Mouse (Mus musculus) small intestine, adult 2 months (tissue): ENCODE data around the gene Themis. TPM values are rescaled to one million over a fixed set of nuclear protein-coding genes. Genes with fewer than 3 reads are reported as not detected.

Experiments
- H3K27ac ChIP-seq: fragments of 200-500 bp; 2 replicates; pipeline ENCODE4 v1.5.1; 2012; ENCODE audit warnings: low read depth, low read length, control low read depth, inconsistent platforms; ENCODE audit not compliant: insufficient read depth
- H3K27me3 ChIP-seq: fragments of 200-500 bp; 2 replicates; pipeline ENCODE4 v1.6.1; 2012; ENCODE audit warnings: mild to moderate bottlenecking, moderate library complexity, low read length, inconsistent platforms; ENCODE audit not compliant: control insufficient read depth, insufficient read depth
- H3K36me3 ChIP-seq: fragments of 200-500 bp; 2 replicates; pipeline ENCODE4 v1.6.1; 2012; ENCODE audit warnings: mild to moderate bottlenecking, low read length, control low read depth, inconsistent platforms; ENCODE audit not compliant: control insufficient read depth, insufficient read depth
- H3K4me1 ChIP-seq: fragments of 200-500 bp; 2 replicates; pipeline ENCODE4 v1.6.1; 2012; ENCODE audit warnings: low read length, inconsistent platforms, mixed read lengths; ENCODE audit not compliant: control insufficient read depth, insufficient read depth, insufficient read length
- H3K4me3 ChIP-seq: fragments of 200-500 bp; 2 replicates; pipeline ENCODE4 v1.5.1; 2012; ENCODE audit warnings: low read depth, mild to moderate bottlenecking, control low read depth, inconsistent platforms, low read length, moderate library complexity
- CTCF ChIP-seq: fragments of 200-500 bp; IDR thresholded peaks from 2 replicates; pipeline ENCODE4 v1.5.1; 2012; ENCODE audit warnings: low read depth, mild to moderate bottlenecking, control low read depth, inconsistent platforms, low read length, moderate library complexity, mixed read lengths; ENCODE audit not compliant: insufficient replicate concordance, insufficient read length; ENCODE audit errors: extremely low read depth
- POLR2A ChIP-seq: fragments of 200-500 bp; IDR thresholded peaks from 2 replicates; pipeline ENCODE4 v1.6.1; 2012; ENCODE audit warnings: low read depth, mild to moderate bottlenecking, control low read depth, inconsistent platforms, low read length, moderate library complexity
- WGBS: fragments of 180-500 bp; shearing (Covaris S2); methylation state at CpG from one replicate; pipeline ENCODE4 v1.1.7; 2018; 5-methylcytosine and 5-hydroxymethylcytosine counted together
- polyA plus RNA-seq: library from polyadenylated mRNA; depleted of rRNA; stranded (reverse); fragments of >200 nt; gene quantifications from 2 replicates; pipeline ENCODE4 v1.2.3, GENCODE M21; 2012

Themis gene
- polyA plus RNA-seq, 1 experiment, result not detected

- TF ChIP-seq CTCF (no peak), POLR2A (no peak)
- Histone ChIP-seq H3K4me3 (no peak overlapping the region), H3K4me1 (no peaks in the 10 kb centered on the region), H3K27me3 (no peaks in the 10 kb centered on the region), H3K27ac (no peak overlapping the region), H3K36me3 (no peaks in the 10 kb centered on the region)
- WGBS, result 90% methylated on average over 7 of the region's 7 CpGs
Observed at GRCm38 (mm10) chr10:28723266-28723665, 55.1 kb downstream of the Themis start.

- Histone ChIP-seq H3K36me3 (no peaks in the 10 kb centered on the region), H3K27me3 (no peaks in the 10 kb centered on the region), H3K4me1 (no peaks in the 10 kb centered on the region), H3K4me3 (no peak overlapping the region), H3K27ac (no peak overlapping the region)
- no peak for TF ChIP-seq CTCF
- no peak for TF ChIP-seq POLR2A
- WGBS, result 6% methylated on average over 2 of the region's 2 CpGs
Observed at GRCm38 (mm10) chr10:28730122-28730521, 62.0 kb downstream of the Themis start.

- no peaks in the 10 kb centered on the region for H3K36me3 ChIP-seq
- 71% methylated on average over 1 of the region's 1 CpGs for WGBS
Observed at GRCm38 (mm10) chr10:28737953-28738352, 69.8 kb downstream of the Themis start.

GRCm38 (mm10) chr10:28746426-28746825 is 78.3 kb downstream of the Themis start:
- Histone ChIP-seq H3K4me3 (no peak overlapping the region), H3K36me3 (no peaks in the 10 kb centered on the region), H3K4me1 (no peaks in the 10 kb centered on the region), H3K27me3 (no peaks in the 10 kb centered on the region), H3K27ac (no peak overlapping the region)
- TF ChIP-seq POLR2A (no peak), CTCF (no peak)

More at GRCm38 (mm10) chr10:28737953-28738352, 69.8 kb downstream of the Themis start:
- Histone ChIP-seq H3K4me1 (no peaks in the 10 kb centered on the region), H3K27me3 (no peaks in the 10 kb centered on the region), H3K27ac (no peak overlapping the region), H3K4me3 (no peak overlapping the region)
- TF ChIP-seq POLR2A (no peak), CTCF (no peak)

- Histone ChIP-seq H3K27me3 (no peaks in the 10 kb centered on the region), H3K4me3 (no peak overlapping the region), H3K27ac (no peak overlapping the region), H3K4me1 (no peaks in the 10 kb centered on the region), H3K36me3 (no peaks in the 10 kb centered on the region)
- 46% methylated on average over 2 of the region's 2 CpGs for WGBS
- TF ChIP-seq CTCF (no peak), POLR2A (no peak)
Observed at GRCm38 (mm10) chr10:28753321-28753720, 85.2 kb downstream of the Themis start.

GRCm38 (mm10) chr10:28754927-28755326 is 86.8 kb downstream of the Themis start:
- Histone ChIP-seq H3K4me3 (no peak overlapping the region), H3K27me3 (no peaks in the 10 kb centered on the region), H3K27ac (no peak overlapping the region), H3K36me3 (no peaks in the 10 kb centered on the region), H3K4me1 (no peaks in the 10 kb centered on the region)
- no peak for TF ChIP-seq POLR2A
- TF ChIP-seq CTCF, result no peak

GRCm38 (mm10) chr10:28776777-28777402 is 108.7 kb downstream of the Themis start:
- Histone ChIP-seq H3K4me3 (no peak overlapping the region), H3K27ac (no peak overlapping the region), H3K27me3 (no peaks in the 10 kb centered on the region), H3K36me3 (no peaks in the 10 kb centered on the region), H3K4me1 (no peaks in the 10 kb centered on the region)
- WGBS, result 71% methylated on average over 5 of the region's 5 CpGs
- TF ChIP-seq CTCF (no peak), POLR2A (no peak)

- WGBS, result 64% methylated on average over 4 of the region's 4 CpGs
- no peaks in the 10 kb centered on the region for H3K36me3 ChIP-seq
- no peaks in the 10 kb centered on the region for H3K27me3 ChIP-seq
- no peaks in the 10 kb centered on the region for H3K4me1 ChIP-seq
- no peak overlapping the region for H3K4me3 ChIP-seq
- TF ChIP-seq POLR2A (no peak), CTCF (no peak)
- no peak overlapping the region for H3K27ac ChIP-seq
Observed at GRCm38 (mm10) chr10:28799469-28799868, 131.3 kb downstream of the Themis start.
